Mouse (Mus musculus) lung, postnatal 0 days (tissue): ENCODE data around the gene Olfm2. TPM values are rescaled to one million over a fixed set of nuclear protein-coding genes. Genes with fewer than 3 reads are reported as not detected.

Experiments
- ATAC-seq: fragments of 200-750 bp; cut with Nextera tagmentation; 2 replicates; pipeline ENCODE4 v1.8.0; 2017; ENCODE audit warnings: moderate library complexity
- DNase-seq: peaks from one replicate; pipeline ENCODE4 v3.0.0-alpha.2; 2016; ENCODE audit warnings: low spot score
- H3K27ac ChIP-seq: fragments of 300-500 bp; sonication (generic); 2 replicates; pipeline ENCODE4 v1.5.1; 2014; ENCODE audit warnings: antibody characterized with exemption, mild to moderate bottlenecking, low read length, mixed read lengths
- H3K27me3 ChIP-seq: fragments of 300-500 bp; sonication (generic); replicated peaks from 2 replicates; pipeline ENCODE4 v1.6.1; 2014; ENCODE audit warnings: low read length, mixed read lengths; ENCODE audit not compliant: insufficient read depth
- H3K36me3 ChIP-seq: fragments of 300-500 bp; sonication (generic); 2 replicates; pipeline ENCODE4 v1.6.1; 2014; ENCODE audit warnings: low read length, mixed read lengths; ENCODE audit not compliant: insufficient read depth
- H3K4me1 ChIP-seq: fragments of 300-500 bp; sonication (generic); 2 replicates; pipeline ENCODE4 v1.6.1; 2014; ENCODE audit warnings: antibody characterized with exemption, low read depth, low read length, mixed read lengths; ENCODE audit not compliant: insufficient read depth
- H3K4me2 ChIP-seq: fragments of 300-500 bp; sonication (generic); replicated peaks from 2 replicates; pipeline ENCODE4 v1.6.1; 2014; ENCODE audit warnings: low read depth, mild to moderate bottlenecking, low read length, moderate library complexity, mixed read lengths
- H3K4me3 ChIP-seq: fragments of 300-500 bp; sonication (generic); 2 replicates; pipeline ENCODE4 v1.5.1; 2014; ENCODE audit warnings: low read depth, low read length
- H3K9ac ChIP-seq: fragments of 300-500 bp; sonication (generic); replicated peaks from 2 replicates; pipeline ENCODE4 v1.6.1; 2014; ENCODE audit warnings: low read depth, mild to moderate bottlenecking
- H3K9me3 ChIP-seq: fragments of 300-500 bp; sonication (generic); 2 replicates; pipeline ENCODE4 v1.6.1; 2016; ENCODE audit warnings: low read length, mixed read lengths
- CTCF ChIP-seq: IDR thresholded peaks from 2 replicates; pipeline ENCODE4 v1.5.1; 2016; ENCODE audit warnings: antibody characterized with exemption, mild to moderate bottlenecking
- EP300 ChIP-seq: IDR thresholded peaks from 2 replicates; pipeline ENCODE4 v1.6.1; 2016; ENCODE audit warnings: antibody characterized with exemption, mild to moderate bottlenecking, control low read depth
- WGBS: fragments of 180-500 bp; shearing (Covaris S2); extraction: QIAGEN DNeasy Blood & Tissue Kit; methylation state at CpG from one replicate; pipeline ENCODE4 v1.1.7; 2014; 5-methylcytosine and 5-hydroxymethylcytosine counted together
- polyA plus RNA-seq: library from polyadenylated mRNA; unstranded; fragments of >200 nt; fragmentation: Nextera tagmentation; extraction: Ambion mirVana; gene quantifications from 2 replicates; pipeline ENCODE4 v1.2.1, GENCODE M21; 2015

Gene Olfm2
- polyA plus RNA-seq, 1 experiment from 2014 or later = 0.36 TPM

GRCm38 (mm10) chr9:20737227-20737626 lies 8.9 kb downstream of the Olfm2 start:
- no peak for TF ChIP-seq CTCF
- no peak for TF ChIP-seq EP300
- Histone ChIP-seq H3K27ac (no peak overlapping the region), H3K4me2 (no peak overlapping the region), H3K27me3 (no peaks in the 10 kb centered on the region), H3K4me3 (no peak overlapping the region), H3K4me1 (no peaks in the 10 kb centered on the region), H3K9me3 (no peaks in the 10 kb centered on the region), H3K36me3 (no peaks in the 10 kb centered on the region), H3K9ac (no peak overlapping the region)
- DNase-seq = no peak
- no peak for ATAC-seq
- 91% methylated on average over 2 of the region's 2 CpGs for WGBS

DNA sequence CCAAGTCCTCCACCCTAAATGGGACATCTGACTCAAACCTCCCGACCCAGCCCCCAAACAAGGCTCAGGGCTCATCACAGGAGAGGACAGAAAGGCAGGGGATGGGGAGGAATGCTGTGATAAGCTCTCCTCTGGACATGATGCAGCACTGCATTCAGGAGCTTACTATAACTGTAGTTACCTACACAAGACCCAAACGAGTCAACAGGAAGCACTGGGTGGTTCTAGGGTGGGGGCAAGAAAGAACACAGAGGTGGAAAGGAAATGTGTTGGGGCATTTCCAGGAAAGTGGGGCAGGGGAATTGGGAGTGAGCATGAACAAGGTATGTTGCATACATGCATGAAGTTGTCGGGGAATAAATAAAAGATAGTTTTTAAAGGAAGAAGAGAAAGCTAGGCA lies 11.5 kb downstream of the Olfm2 start:
- WGBS = 59% methylated on average over 3 of the region's 3 CpGs
- Histone ChIP-seq H3K27me3 (no peaks in the 10 kb centered on the region), H3K4me1 (no peaks in the 10 kb centered on the region), H3K4me2 (no peak overlapping the region), H3K36me3 (no peaks in the 10 kb centered on the region), H3K9me3 (no peaks in the 10 kb centered on the region), H3K9ac (no peak overlapping the region), H3K27ac (no peak overlapping the region), H3K4me3 (no peak overlapping the region)
- no peak for TF ChIP-seq EP300
- no peak for TF ChIP-seq CTCF
- ATAC-seq (no peak), DNase-seq (no peak)

DNA sequence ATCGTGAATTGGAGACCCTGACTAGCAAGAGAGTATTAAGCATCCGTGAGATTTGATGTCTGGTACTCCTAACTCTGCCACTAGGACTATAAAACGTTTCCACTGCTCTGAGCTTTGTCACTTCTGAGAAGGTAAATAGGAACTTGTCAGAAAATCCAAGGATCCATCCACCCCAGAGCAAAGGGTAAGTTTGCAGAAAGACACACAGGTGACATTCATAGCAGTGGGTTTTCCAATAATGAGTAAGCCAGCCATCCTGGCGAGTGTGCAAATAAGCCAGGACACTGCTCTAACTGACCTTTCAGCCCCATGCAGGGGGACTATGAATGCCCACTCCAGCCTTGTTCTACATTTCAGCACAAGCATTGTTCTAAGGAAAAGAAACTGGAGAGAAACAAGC lies 14.4 kb downstream of the Olfm2 start:
- no peak for DNase-seq
- Histone ChIP-seq H3K4me3 (no peak overlapping the region), H3K4me2 (no peak overlapping the region), H3K4me1 (no peaks in the 10 kb centered on the region; the same call in 1 of the 2 replicates), H3K27me3 (peaks cover 8% of the 10 kb centered on the region), H3K9me3 (no peaks in the 10 kb centered on the region), H3K36me3 (no peaks in the 10 kb centered on the region), H3K9ac (no peak overlapping the region), H3K27ac (no peak overlapping the region)
- 46% methylated on average over 4 of the region's 4 CpGs for WGBS
- no peak for ATAC-seq
- no peak for TF ChIP-seq CTCF
- no peak for TF ChIP-seq EP300

DNA sequence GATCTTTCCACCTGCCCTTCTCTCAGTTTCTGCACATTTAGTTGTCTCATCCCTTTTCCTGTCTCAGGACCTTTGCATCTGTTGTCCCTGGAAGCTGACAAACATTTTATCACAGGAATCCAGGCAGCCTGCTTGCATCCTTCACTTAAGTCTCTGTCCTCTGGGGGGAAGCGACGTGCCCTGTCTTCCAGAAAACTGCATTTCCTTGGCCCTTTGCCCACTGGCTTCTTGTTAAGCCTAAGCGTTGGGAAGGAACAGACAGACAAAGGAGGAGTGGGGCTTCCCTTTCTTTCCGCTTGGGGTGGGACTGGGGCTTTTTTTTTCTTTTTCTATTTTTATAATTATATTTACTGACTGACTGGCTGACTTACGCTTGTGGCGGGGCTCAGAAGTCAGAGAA lies 16.7 kb downstream of the Olfm2 start:
- Histone ChIP-seq H3K4me2 (no peak overlapping the region), H3K9me3 (no peaks in the 10 kb centered on the region), H3K4me1 (peaks cover 4% of the 10 kb centered on the region), H3K27me3 (peaks cover 28% of the 10 kb centered on the region), H3K4me3 (no peak overlapping the region), H3K27ac (no peak overlapping the region), H3K9ac (no peak overlapping the region), H3K36me3 (no peaks in the 10 kb centered on the region)
- no peak for TF ChIP-seq CTCF
- 37% methylated on average over 6 of the region's 6 CpGs for WGBS
- no peak for DNase-seq
- ATAC-seq = no peak

DNA sequence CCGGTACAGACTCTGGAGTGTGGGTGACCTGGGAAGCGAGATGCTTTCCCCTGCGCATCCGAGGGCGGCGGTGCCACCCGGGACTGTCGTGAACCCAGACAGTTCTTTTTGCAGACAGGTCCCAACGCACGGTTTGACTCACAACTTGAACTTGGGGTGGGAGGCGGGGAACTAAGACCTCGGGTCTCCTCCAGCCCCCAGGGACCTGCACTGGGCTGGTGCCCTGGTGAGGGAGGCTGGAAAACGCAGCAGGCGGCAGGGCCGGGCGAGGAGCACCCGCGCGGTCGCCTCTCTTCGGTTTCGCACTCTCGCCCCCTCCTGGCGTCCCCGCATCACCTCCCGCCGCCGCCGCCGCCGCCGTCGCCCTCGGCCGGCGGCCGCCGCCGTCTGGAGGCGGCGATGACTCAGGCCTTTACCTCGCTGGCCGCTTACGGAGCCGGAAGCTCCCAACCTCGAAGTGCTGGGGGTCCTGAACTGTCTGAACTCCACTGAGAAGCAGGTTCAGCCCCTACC lies 18.5 kb downstream of the Olfm2 start:
- H3K36me3 ChIP-seq = no peaks in the 10 kb centered on the region
- H3K27me3 ChIP-seq = peaks cover 28% of the 10 kb centered on the region
- no peaks in the 10 kb centered on the region for H3K9me3 ChIP-seq
- peaks cover 4% of the 10 kb centered on the region for H3K4me1 ChIP-seq
- WGBS = under 1% methylated on average over 35 of the region's 46 CpGs
- peak overlapping the region; percentile 82 for H3K4me2 ChIP-seq
- DNase-seq = peak; percentile 78
- peak; percentile 85 for ATAC-seq
- no peak overlapping the region for H3K27ac ChIP-seq
- H3K4me3 ChIP-seq = peak overlapping the region; percentile 41
- TF ChIP-seq EP300 (no peak), CTCF (peak; percentile 42)
- H3K9ac ChIP-seq = no peak overlapping the region

DNA sequence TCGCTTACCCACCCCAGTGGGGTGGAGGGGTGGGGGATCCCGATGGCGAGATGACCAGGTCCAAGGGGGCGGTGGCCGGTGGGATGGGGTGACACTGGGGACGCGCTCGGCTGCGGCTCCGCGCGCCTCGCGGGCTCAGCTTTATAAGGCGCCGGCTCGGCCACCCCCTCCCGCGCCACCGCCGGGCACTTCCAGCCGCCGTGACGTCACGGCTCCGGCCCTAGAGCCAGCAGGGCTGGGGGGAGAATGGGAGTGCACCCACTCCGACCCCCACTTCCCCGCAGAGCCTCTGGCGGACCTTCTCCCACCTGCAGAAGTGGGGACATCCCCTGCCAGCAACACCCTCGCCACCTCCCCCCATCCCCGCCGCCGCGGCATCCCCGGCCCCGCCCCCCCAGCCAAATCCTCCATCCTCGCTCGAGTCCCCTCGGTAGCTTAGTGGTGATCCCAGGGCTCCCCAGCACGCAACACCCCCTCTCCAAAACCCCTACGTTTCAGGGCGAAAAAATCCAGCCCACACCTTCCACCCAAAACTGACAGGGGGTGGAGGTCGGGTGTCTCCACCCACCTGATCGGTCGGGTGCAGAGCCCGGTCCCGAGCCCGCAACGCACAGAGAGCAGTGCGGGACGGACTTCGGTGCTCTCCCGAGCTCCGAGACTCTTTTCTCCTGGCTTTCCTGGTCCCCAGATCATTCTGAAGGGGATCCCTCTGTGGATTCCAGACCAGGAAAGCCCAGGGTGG lies 19.1 kb downstream of the Olfm2 start:
- DNase-seq (no peak), ATAC-seq (peak; percentile 36)
- Histone ChIP-seq H3K27me3 (peaks cover 28% of the 10 kb centered on the region), H3K4me3 (peak overlapping the region; percentile 41), H3K9ac (0 out of 2 replicates have a peak overlapping the region, but pooled peaks have one; percentile 3), H3K4me2 (peak overlapping the region; percentile 82), H3K9me3 (no peaks in the 10 kb centered on the region), H3K4me1 (peaks cover 4% of the 10 kb centered on the region), H3K36me3 (no peaks in the 10 kb centered on the region), H3K27ac (no peak overlapping the region)
- TF ChIP-seq EP300 (no peak), CTCF (no peak)
- WGBS = under 1% methylated on average over 40 of the region's 54 CpGs
